Mouse (Mus musculus): Measurements from ENCODE around the gene Btbd10.

Btbd10 gene

DNA sequence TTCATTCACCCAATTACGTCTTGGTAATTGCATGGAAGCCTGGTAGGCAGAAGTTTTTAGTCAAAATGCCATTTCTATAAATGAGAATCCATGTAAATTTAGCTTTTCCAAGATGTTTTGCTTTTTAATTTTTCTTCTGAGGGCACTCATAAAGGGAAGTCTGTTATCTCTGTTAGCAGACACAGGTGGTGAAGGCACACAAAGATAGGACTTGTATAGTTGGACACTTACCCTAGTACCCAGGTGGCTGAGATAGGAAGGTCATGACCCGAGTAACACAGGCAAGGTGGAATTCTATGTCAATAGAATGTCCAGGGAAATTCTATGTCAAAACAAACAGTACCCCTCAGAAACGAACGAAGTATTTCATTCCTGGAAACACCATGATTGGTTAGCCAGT is 77.0 kb downstream of the Btbd10 start:
- no peak for DNase-seq

DNA sequence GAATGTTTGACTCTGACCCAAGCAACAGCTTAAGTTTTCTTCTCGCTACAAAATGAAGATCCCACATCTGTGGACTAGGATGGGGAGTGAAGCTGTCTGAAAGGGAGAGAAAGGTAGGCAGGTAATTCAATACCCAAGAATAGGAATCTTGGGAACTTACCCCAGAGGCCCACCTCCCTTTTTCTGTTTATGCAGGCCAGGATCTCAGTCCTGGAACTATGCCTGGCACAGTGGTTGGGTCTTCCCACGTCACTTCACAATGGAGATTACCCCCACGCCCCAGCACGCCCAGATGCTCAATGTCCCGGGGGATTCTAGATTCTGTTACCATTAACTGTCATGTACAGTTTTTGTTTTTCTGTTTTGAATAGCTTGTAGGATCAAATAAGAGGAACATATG is 77.5 kb downstream of the Btbd10 start:
- no peak for DNase-seq

DNA sequence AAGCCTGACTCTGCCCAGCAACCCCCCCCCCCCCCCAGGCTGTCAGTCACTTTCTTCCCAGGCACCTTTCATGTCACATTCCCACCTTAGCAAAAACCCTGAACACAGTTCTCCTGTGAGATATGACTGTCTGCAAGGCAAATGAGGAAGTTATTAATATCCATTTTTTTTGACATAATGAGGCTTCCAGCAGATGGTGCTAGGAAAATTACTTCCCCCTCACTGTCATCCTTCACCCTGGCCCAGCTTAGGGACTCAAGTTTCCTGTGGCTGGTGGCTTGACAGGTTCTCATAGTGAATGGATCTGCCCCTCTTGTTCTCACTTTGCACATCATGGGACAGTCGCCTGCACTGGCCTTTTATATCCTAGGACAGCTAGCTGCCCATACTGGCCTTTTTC is 80.0 kb downstream of the Btbd10 start:
- DNase-seq: no peak

DNA sequence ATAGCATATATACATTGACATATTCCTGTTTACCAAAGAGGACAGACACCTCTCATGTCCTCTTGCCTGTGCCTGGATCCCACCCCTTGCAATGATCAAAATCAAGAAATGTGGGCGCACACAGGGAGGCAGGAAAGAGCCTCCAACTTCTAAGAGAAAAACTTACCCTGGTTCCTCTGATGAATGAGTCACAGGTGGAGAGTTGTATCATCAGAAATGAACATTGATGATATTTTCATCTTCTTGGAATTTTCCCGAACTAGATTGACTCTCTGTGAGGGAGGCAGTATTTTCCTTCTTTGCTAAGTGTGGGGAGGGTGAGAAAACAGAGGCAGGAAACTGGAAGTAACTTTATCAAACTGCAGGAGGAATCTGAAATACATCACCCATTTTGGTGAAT is 83.8 kb downstream of the Btbd10 start:
- no peak for DNase-seq

DNA sequence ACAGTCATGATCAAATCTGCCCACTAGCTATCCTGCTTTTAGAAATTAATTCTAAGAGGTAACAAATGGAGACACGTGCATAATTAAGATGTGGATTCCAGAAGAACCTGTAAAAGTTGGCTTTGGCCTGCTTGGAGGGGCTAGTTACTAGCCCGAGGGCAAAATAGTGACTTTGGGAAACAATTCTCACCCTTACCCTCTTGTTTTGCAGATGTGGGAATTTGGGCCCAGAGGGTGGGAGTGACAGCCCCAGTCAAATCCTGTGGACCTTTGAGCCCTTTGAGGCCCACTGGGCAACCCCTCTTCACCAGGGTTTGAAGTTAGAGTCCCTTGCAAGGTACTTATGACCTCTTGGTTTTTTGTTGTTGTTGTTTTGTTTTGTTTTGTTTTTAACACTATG is 89.9 kb downstream of the Btbd10 start:
- DNase-seq: no peak

DNA sequence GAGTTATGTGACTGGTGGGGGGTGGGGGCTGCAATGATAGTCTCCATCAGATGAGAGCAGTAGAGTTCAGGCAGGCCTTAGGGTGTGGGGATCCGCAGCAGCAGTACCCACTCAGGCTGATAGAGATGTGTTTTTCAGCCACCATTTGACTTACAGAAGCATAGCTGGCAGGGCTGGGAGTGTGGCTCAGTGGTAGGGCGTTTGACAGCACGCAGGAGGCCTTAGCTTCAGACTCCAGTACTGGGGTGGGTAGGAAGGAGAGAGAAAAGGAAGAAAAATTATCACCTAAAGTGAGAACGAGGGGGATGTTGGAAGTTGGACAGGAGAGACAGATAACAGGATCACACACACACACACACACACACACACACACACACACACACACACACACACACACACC is 90.7 kb downstream of the Btbd10 start:
- no peak for DNase-seq

DNA sequence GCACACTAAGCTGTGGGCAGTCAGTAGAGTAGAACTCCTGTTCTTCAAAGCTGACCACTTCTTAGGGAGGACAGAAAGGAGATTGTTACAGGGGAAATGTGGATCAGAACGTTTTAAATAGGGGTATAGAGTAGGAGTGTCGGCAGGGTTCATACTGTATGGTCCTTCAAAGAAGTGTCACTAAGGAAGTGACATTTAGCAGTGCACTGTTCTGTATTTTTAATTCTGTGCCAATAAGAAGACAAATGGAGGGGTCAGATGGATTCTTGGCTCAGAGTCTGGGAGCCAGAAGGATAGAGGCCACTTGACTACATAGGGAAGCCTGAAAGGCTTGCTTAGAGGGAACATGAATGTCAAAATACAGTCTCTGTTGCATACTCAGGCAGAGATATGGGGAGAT is 91.9 kb downstream of the Btbd10 start:
- no peak for DNase-seq

DNA sequence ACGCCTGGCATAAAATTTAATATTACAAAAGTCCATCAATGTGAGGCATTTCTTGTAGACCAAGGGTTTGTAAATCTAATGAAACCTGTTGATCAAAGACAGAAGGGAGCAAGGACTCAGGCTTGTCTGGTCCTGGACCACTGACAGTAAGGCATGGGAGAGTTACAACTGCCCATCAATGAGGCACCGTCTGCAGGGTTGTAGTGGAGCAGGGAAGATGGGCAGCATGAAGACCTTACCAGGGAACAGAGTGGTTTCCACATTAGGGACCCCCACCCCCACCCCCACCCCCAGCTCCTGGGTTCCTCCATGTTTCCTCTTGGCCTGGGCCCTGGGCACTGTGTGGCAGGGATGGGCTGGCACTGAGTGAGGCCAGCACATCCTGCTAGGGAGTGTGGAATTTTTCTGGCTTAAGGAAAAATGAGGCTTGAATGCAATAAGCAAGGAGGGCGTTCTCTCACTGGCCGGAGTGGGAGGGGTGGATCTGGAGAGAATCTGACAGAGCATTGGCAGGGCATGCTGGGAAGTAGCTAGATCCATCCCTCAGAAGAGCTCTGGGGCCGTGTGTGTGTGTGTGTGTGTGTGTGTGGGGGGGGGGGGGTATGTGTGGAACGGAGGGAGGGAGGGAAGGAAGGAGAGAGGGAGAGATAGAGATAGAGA is 96.7 kb downstream of the Btbd10 start:
- no peak for DNase-seq

DNA sequence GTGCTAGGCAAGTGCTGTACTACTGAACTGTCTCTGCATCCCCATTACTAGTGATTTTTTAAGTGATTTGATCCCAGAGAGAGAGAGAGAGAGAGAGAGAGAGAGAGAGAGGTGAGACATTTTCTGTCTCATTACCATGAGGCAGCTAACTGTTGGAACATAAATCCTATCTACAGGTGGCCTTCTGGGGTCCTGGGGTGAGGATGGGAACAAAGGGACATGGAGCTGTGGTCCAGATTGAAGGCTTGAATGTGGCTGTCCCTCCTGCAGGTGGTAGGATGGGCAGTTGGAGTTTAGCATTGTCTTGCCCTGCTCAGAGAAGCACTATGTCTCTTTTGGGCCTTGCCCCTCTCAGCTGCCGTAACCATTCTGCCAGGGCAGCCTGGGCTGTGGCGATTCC is 98.2 kb downstream of the Btbd10 start:
- DNase-seq: no peak

DNA sequence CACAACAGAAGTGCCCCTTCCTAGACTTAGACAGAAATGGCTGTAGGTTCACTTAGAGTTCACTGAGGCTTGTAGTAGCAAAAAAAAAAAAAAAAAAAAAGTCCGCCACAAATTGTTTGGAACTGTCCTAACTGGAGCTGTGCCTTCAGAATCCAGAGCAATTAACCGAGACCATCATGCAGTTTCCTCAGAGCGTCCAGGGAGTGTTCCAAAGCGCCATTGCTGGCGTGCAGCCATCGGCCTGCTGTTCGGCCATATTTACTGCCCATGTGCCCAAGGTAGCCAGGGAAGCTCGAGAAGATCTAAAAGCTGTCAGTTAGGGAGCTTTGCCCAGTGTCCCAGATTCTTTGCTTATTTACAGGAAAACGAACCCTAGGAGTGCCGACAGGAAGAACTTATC is 98.6 kb downstream of the Btbd10 start:
- DNase-seq: peak; percentile 61

DNA sequence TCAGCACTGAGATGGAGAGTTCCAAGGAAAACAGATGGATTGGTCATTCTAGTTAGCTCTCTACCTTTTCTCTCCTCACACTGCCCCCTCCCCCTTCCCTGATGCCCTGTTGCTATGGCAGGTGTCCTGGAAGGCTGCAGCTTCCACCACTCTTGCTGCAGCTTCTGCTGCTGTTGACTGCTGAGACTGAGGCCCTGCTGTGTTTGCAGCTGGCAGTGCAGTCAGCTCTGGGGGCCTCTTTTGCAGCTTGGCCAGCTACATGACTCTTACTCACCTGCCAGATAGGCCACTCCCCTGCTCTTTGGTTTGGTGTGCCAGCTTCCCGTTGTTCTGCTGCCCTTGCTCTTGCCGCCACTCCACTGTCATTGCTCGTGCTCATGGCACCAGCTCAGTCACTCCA is 99.3 kb downstream of the Btbd10 start:
- DNase-seq: no peak

DNA sequence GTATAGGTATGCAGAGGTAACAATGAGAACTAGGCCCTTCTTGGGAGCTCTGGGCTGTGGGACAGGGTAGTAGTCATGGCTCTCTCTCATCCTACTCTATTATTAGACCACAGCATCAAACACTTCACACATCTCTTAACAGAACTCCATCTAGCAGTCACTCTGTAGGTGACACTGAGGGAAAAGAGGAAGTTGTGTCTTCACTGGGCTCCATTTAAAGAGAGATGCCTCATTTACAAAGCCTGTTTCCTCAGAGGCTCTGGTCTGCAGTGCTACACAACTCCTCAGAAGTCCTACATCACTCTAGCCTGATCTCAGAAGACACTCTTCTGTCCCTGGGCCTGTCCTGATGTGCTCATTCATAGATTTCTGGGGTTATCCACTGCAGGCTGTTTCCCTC is 100.1 kb downstream of the Btbd10 start:
- DNase-seq: no peak

DNA sequence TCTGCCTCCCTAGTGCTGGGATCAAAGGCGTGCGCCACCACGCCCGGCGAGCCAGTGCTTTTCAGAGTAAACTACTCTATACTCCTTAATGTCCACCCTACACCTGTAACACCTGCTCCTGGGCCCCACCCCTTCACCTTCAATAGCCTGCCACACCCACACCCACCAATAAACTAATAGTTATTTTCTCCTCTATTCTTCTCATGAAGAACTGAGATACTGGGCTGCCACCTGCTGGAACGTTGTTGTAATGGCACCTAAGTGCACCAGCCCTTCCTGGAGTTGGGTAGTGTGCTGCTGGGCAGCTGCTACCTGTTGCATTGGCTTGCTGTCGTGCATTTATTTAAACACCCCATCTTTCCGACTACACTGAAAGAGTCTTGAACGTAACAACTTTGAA is 100.9 kb downstream of the Btbd10 start:
- peak; percentile 84 for DNase-seq

Data from kidney, postnatal 10 days (tissue).